ENCODE assay signal across 14 mouse cellular contexts in genomic region chr3:131581096-131581495, GRCm38 (mm10).
"Had no signal": no experiment of that assay in that cellular context is flagged by ENCODE, and none has a peak within 500 bp of the region (broad histone marks: within the 10 kb centered on the region; RNA-seq: fewer than 3 reads in every experiment).

No protein-coding gene starts in this region.

- H3K4me1 ChIP-seq: limb, embryonic 15.5 days; liver, embryonic 12.5 days; midbrain, embryonic 10.5 days; midbrain, embryonic 15.5 days; neural tube, embryonic 13.5 days had no signal

- DNase-seq: kidney, adult 18-20 months; lung, embryonic 14.5 days; lung, postnatal 10 days; lung, postnatal 4 days; retina, postnatal 1 day; right cerebral cortex, postnatal 4 days; spleen, adult 18-20 months had no signal

- ATAC-seq: liver, embryonic 12.5 days; midbrain, embryonic 15.5 days had no signal

- H3K27me3 ChIP-seq: limb, embryonic 15.5 days; liver, embryonic 12.5 days; midbrain, embryonic 15.5 days; neural tube, embryonic 13.5 days had no signal

- H3K27ac ChIP-seq: kidney, postnatal 0 days; left cerebral cortex, adult 2 months; limb, embryonic 15.5 days; liver, embryonic 12.5 days; midbrain, embryonic 10.5 days; midbrain, embryonic 15.5 days; neural tube, embryonic 13.5 days had no signal

- H3K9ac ChIP-seq: limb, embryonic 15.5 days; liver, embryonic 12.5 days; lung, embryonic 14.5 days; midbrain, embryonic 15.5 days; neural tube, embryonic 13.5 days had no signal

- H3K9me3 ChIP-seq: limb, embryonic 15.5 days; liver, embryonic 12.5 days; midbrain, embryonic 10.5 days; midbrain, embryonic 15.5 days; neural tube, embryonic 13.5 days had no signal

- H3K4me3 ChIP-seq: left cerebral cortex, adult 2 months; limb, embryonic 15.5 days; liver, embryonic 12.5 days; midbrain, embryonic 10.5 days; midbrain, embryonic 15.5 days; neural tube, embryonic 13.5 days had no signal

- H3K4me2 ChIP-seq: limb, embryonic 15.5 days; liver, embryonic 12.5 days; lung, embryonic 14.5 days; midbrain, embryonic 15.5 days; neural tube, embryonic 13.5 days had no signal
